Mouse (Mus musculus) hindbrain, embryonic 11.5 days (tissue): ENCODE results near the gene Rfx5. TPM values are rescaled to one million over a fixed set of nuclear protein-coding genes. Genes with fewer than 3 reads are reported as not detected.
A peak's percentile ranks its signal among the peaks of the same experiment; 100 is the strongest.
"Not testable (repeated sequence)": the region's sequence is repeated elsewhere in the genome, so short reads cannot be mapped to it uniquely, and the experiment has no call there.

Source experiments
- ATAC-seq: fragments of 200-750 bp; cut with Nextera tagmentation; 2 replicates; pipeline ENCODE4 v1.8.0; 2017; ENCODE audit warnings: mild to moderate bottlenecking, moderate TSS enrichment, moderate library complexity; ENCODE audit not compliant: low FRiP score
- DNase-seq: peaks from one replicate; pipeline ENCODE4 v3.0.0-alpha.2; 2015; ENCODE audit warnings: low spot score
- H3K27ac ChIP-seq: fragments of 300-500 bp; sonication (generic); 2 replicates; pipeline ENCODE4 v1.5.1; 2014; ENCODE audit warnings: mild to moderate bottlenecking, low read depth, low read length
- H3K27me3 ChIP-seq: fragments of 300-500 bp; sonication (generic); 2 replicates; pipeline ENCODE4 v1.6.1; 2014; ENCODE audit warnings: mild to moderate bottlenecking, low read length, moderate library complexity, mixed read lengths; ENCODE audit not compliant: control insufficient read depth, insufficient read depth
- H3K36me3 ChIP-seq: fragments of 300-500 bp; sonication (generic); 2 replicates; pipeline ENCODE4 v1.6.1; 2014; ENCODE audit warnings: mild to moderate bottlenecking, low read length, moderate library complexity, mixed read lengths; ENCODE audit not compliant: control insufficient read depth, insufficient read depth
- H3K4me1 ChIP-seq: fragments of 300-500 bp; sonication (generic); replicated peaks from 2 replicates; pipeline ENCODE4 v1.6.1; 2014; ENCODE audit warnings: low read length, mixed read lengths; ENCODE audit not compliant: control insufficient read depth, insufficient read depth
- H3K4me2 ChIP-seq: fragments of 300-500 bp; sonication (generic); replicated peaks from 2 replicates; pipeline ENCODE4 v1.6.1; 2014; ENCODE audit warnings: mild to moderate bottlenecking, low read depth, low read length
- H3K4me3 ChIP-seq: fragments of 300-500 bp; sonication (generic); 2 replicates; pipeline ENCODE4 v1.5.1; 2014; ENCODE audit warnings: low read depth, low read length
- H3K9ac ChIP-seq: fragments of 300-500 bp; sonication (generic); 2 replicates; pipeline ENCODE4 v1.6.1; 2014; ENCODE audit warnings: low read depth, low read length
- H3K9me3 ChIP-seq: fragments of 300-500 bp; sonication (generic); 2 replicates; pipeline ENCODE4 v1.6.1; 2016; ENCODE audit warnings: low read length; ENCODE audit not compliant: control insufficient read depth
- WGBS: fragments of 180-500 bp; shearing (Covaris S2); extraction: QIAGEN DNeasy Blood & Tissue Kit; methylation state at CpG from one replicate; pipeline ENCODE4 v1.1.7; 2014; 5-methylcytosine and 5-hydroxymethylcytosine counted together
- polyA plus RNA-seq: library from polyadenylated mRNA; unstranded; fragments of >200 nt; fragmentation: Nextera tagmentation; extraction: Ambion mirVana; gene quantifications from 2 replicates; pipeline ENCODE4 v1.2.1, GENCODE M21; 2014

Gene Rfx5
- polyA plus RNA-seq: 6.0 and 8.9 TPM in 2 replicates

DNA sequence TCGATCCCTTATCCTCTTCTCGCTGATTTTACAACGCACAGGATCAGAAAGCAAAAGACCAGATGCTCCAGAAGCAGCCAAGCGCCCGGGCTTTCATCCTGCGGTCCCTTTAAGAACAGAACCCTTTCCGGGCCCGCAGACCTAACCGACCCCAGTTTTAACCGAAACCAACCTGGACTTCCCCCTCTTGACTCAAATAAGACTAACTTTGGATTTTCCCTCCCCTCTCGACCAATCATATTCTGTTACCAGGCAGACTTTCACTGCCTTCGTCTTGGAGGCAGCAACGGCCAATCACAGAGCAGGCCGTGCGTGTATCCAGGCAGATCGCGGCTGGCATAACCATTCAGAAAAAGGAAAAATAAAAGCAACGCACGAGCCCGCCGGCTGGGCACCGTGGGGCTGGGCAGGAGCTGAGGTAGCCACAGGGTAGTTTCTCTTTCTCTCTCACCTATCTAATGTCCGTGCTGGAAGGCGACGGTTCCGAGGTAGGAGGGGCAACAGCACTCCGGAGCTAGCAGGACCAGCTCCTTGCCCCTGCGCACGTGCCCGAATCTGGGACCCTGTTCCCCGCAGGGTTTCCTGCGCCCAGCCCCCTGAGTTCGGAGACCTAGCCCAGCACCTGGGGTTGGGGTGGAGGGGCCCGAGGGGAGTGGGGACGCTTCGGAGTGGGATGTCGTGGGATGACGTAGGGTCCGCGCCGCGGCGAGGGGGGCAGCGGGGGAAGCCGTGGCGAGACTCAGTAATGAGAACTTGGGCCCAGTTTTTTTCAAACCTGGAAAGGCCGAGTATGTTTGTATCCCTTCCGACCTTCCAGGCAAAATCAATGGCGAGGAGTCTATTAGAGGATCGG, at the start of gene Rfx5:
Gene Rfx5, plus strand, starts transcription at position 312 of the 853 bp plus-strand sequence.
- peak within 1 kb of the TSS; percentile 83 for H3K9ac ChIP-seq
- H3K4me3 ChIP-seq: peak within 1 kb of the TSS; percentile 74
- ATAC-seq (peak; percentile 96), DNase-seq (peak; percentile 88)
- no peaks in the 10 kb centered on the region for H3K9me3 ChIP-seq
- H3K27ac ChIP-seq: peak within 1 kb of the TSS; percentile 74
- no peaks in the 10 kb centered on the region for H3K36me3 ChIP-seq
- WGBS: under 1% methylated on average over 50 of the region's 50 CpGs
- no peaks in the 10 kb centered on the region; the same call in 1 of the 2 replicates for H3K4me1 ChIP-seq
- peak within 1 kb of the TSS; percentile 72 for H3K4me2 ChIP-seq
- no peaks in the 10 kb centered on the region for H3K27me3 ChIP-seq

DNA sequence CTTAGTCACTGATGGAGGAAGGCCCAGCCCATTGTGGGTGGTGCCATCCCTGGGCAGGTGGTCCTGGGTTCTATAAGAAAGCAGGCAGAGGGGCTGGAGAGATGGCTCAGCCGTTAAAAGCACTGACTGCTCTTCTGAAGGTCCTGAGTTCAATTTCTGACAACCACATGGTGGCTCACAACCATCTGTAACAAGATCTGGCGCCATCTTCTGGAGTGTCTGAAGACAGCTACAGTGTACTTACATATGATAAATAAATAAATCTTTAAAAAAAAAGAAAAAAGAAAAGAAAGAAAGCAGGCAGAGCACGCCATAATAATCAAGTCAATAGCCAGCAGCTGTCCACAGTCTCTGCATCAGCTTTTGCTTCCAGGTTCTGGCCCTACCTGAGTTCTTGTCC, 49.1 kb upstream of the Rfx5 start:
- not testable (repeated sequence) for H3K27ac ChIP-seq, H3K9ac ChIP-seq, H3K27me3 ChIP-seq, H3K36me3 ChIP-seq, ATAC-seq, H3K4me2 ChIP-seq, DNase-seq, H3K4me3 ChIP-seq, H3K4me1 ChIP-seq, H3K9me3 ChIP-seq
- WGBS: 64% methylated on average over 3 of the region's 3 CpGs

- no peak overlapping the region for H3K9ac ChIP-seq
- H3K4me2 ChIP-seq: no peak overlapping the region
- no peak overlapping the region for H3K27ac ChIP-seq
- WGBS: 69% methylated on average over 1 of the region's 1 CpGs
- no peak overlapping the region for H3K4me3 ChIP-seq
- no peaks in the 10 kb centered on the region for H3K9me3 ChIP-seq
- DNase-seq: no peak
- ATAC-seq: no peak
- no peaks in the 10 kb centered on the region for H3K27me3 ChIP-seq
- no peaks in the 10 kb centered on the region for H3K4me1 ChIP-seq
- no peaks in the 10 kb centered on the region for H3K36me3 ChIP-seq
These were observed 47.4 kb upstream of the Rfx5 start for GRCm38 (mm10) chr3:94906482-94906881.

GRCm38 (mm10) chr3:94911050-94911693, 42.7 kb upstream of the Rfx5 start:
- no peak overlapping the region for H3K4me2 ChIP-seq
- no peak for ATAC-seq
- 80% methylated on average over 2 of the region's 2 CpGs for whole genome bisulfite sequencing

DNA sequence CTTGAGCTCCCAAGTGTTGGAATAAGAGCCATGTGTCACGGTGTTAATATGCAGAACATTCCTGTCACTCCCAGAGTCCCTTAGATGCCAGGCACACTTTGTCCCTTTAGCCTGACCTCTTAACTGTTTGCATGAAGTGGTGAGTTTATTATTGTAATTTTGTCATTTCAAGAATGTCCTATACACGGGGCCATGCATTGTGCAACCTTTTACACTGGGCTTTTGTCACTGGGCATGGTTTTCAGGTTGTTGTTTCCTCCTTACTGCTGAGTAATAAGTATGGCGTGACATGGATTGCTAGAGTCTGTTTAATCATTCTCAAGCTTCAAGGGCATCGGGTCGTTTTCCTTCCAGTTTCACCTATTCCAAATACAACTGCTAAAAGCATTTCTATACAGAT, 40.1 kb upstream of the Rfx5 start:
- ATAC-seq (no peak), DNase-seq (no peak)
- Histone ChIP-seq H3K9ac (no peak overlapping the region), H3K4me2 (no peak overlapping the region), H3K9me3 (no peaks in the 10 kb centered on the region), H3K27me3 (no peaks in the 10 kb centered on the region), H3K36me3 (no peaks in the 10 kb centered on the region), H3K27ac (no peak overlapping the region), H3K4me3 (no peak overlapping the region), H3K4me1 (no peaks in the 10 kb centered on the region)
- 71% methylated on average over 5 of the region's 5 CpGs for WGBS

More at GRCm38 (mm10) chr3:94911050-94911693, 42.7 kb upstream of the Rfx5 start:
- no peaks in the 10 kb centered on the region for H3K9me3 ChIP-seq
- no peak overlapping the region for H3K9ac ChIP-seq
- no peak overlapping the region for H3K27ac ChIP-seq
- H3K4me3 ChIP-seq: no peak overlapping the region
- H3K36me3 ChIP-seq: no peaks in the 10 kb centered on the region
- no peak for DNase-seq
- H3K4me1 ChIP-seq: no peaks in the 10 kb centered on the region
- H3K27me3 ChIP-seq: no peaks in the 10 kb centered on the region

- H3K36me3 ChIP-seq: no peaks in the 10 kb centered on the region
- H3K4me2 ChIP-seq: no peak overlapping the region
- no peak for ATAC-seq
- no peaks in the 10 kb centered on the region for H3K9me3 ChIP-seq
- WGBS: 92% methylated on average over 7 of the region's 7 CpGs
- H3K9ac ChIP-seq: no peak overlapping the region
- DNase-seq: no peak
- no peak overlapping the region for H3K4me3 ChIP-seq
- H3K27me3 ChIP-seq: no peaks in the 10 kb centered on the region
- no peak overlapping the region for H3K27ac ChIP-seq
- H3K4me1 ChIP-seq: no peaks in the 10 kb centered on the region
These were observed 37.8 kb upstream of the Rfx5 start for GRCm38 (mm10) chr3:94915903-94916741.

DNA sequence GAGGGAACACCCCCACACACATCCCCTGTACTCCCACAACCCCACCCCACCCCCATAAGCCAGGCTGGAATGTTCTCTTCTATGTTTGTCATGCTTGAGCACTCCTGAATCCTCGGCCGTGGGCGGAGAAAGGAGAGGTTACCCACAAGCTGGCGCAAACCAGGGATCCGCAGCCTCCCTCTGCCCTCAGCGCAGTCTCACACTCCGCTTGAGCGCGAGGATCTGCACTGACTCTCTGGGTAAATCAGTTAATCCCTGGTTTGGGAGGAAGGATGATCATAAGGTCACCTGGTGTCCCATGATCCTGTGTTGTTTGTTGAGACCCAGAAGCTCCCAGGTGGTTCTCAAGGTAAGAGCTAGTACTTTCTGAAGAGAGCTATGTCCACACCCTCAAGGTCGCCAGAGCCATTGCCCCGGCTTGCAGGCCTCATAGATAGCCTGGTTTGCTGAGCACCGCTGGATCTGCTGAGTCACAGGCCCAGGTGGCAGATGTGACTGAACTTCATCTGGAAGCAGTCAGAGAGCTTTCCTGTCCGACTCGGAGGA, 36.0 kb upstream of the Rfx5 start:
- no peak for ATAC-seq
- Histone ChIP-seq H3K27ac (no peak overlapping the region), H3K4me1 (no peaks in the 10 kb centered on the region), H3K27me3 (no peaks in the 10 kb centered on the region), H3K4me2 (no peak overlapping the region), H3K36me3 (no peaks in the 10 kb centered on the region), H3K9ac (no peak overlapping the region), H3K9me3 (no peaks in the 10 kb centered on the region), H3K4me3 (no peak overlapping the region)
- DNase-seq: peak; percentile 5
- 55% methylated on average over 14 of the region's 14 CpGs for WGBS

DNA sequence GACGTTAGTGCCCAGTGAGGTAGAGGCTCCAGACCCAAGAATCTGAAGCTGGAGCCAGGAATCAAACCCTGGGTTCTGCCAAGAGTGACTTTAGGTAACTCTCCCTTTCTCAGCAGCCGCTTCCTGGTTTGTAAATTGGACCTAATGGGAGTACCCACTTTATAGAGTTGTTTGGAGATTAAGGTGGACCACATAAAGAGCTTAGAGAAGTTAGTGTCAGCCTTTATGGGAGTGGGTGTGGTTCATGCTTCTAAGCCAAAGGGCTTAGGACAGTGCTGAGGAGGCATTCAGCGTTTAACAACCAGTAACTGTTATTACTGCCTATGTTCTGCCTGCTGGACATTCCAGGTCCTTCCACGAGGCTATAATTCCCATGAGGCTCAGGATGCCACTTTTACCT, 35.0 kb upstream of the Rfx5 start:
- ATAC-seq (no peak), DNase-seq (no peak)
- Histone ChIP-seq H3K4me3 (no peak overlapping the region), H3K27me3 (no peaks in the 10 kb centered on the region), H3K4me2 (no peak overlapping the region), H3K4me1 (no peaks in the 10 kb centered on the region), H3K9me3 (no peaks in the 10 kb centered on the region), H3K27ac (no peak overlapping the region), H3K36me3 (no peaks in the 10 kb centered on the region), H3K9ac (no peak overlapping the region)
- 86% methylated on average over 4 of the region's 4 CpGs for WGBS
